Mouse (Mus musculus): ENCODE results near the gene Bri3bp. TPM values are rescaled to one million over a fixed set of nuclear protein-coding genes. Genes with fewer than 3 reads are reported as not detected.
A peak's percentile ranks its signal among the peaks of the same experiment; 100 is the strongest.
"Not testable (repeated sequence)": the region's sequence is repeated elsewhere in the genome, so short reads cannot be mapped to it uniquely, and the experiment has no call there.

The Bri3bp gene
- polyA plus RNA-seq, 1 experiment from 2014 or later: 35.7 TPM

GRCm38 (mm10) chr5:125407020-125407830 lies 34.1 kb upstream of the Bri3bp start:
- H3K9ac ChIP-seq (ENCODE audit: low read depth, low read length): 0 out of 2 replicates have a peak overlapping the region, but pooled peaks have one; percentile 56
- H3K27me3 ChIP-seq (replicated peaks; ENCODE audit: control insufficient read depth, insufficient read depth, low read length): no peaks in the 10 kb centered on the region
- no peaks in the 10 kb centered on the region for H3K4me1 ChIP-seq (replicated peaks; ENCODE audit: control insufficient read depth, insufficient read depth, low read length)
- 54% methylated on average over 13 of the region's 13 CpGs for WGBS
- H3K4me3 ChIP-seq (ENCODE audit: low read depth, low read length): peak overlapping the region; percentile 59
- peak overlapping the region; percentile 83 for H3K4me2 ChIP-seq (replicated peaks; ENCODE audit: low read depth)
- H3K36me3 ChIP-seq (ENCODE audit: control insufficient read depth, insufficient read depth): no peaks in the 10 kb centered on the region
- no peak for ATAC-seq
- peak overlapping the region; percentile 83; the same call in 1 of the 2 replicates for H3K27ac ChIP-seq (ENCODE audit: low read depth, low read length)
- no peaks in the 10 kb centered on the region for H3K9me3 ChIP-seq (ENCODE audit: control insufficient read depth)
- TF ChIP-seq CTCF (IDR thresholded peaks at IDR 0.05; ENCODE audit: low read depth): no peak

GRCm38 (mm10) chr5:125407910-125408575 lies 33.3 kb upstream of the Bri3bp start:
- no peak overlapping the region for H3K27ac ChIP-seq (ENCODE audit: low read depth, low read length)
- no peaks in the 10 kb centered on the region for H3K4me1 ChIP-seq (replicated peaks; ENCODE audit: control insufficient read depth, insufficient read depth, low read length)
- H3K4me2 ChIP-seq (replicated peaks; ENCODE audit: low read depth): no peak overlapping the region; the same call in 1 of the 2 replicates
- H3K36me3 ChIP-seq (ENCODE audit: control insufficient read depth, insufficient read depth): no peaks in the 10 kb centered on the region
- no peak overlapping the region for H3K9ac ChIP-seq (ENCODE audit: low read depth, low read length)
- ATAC-seq: no peak
- 67% methylated on average over 14 of the region's 14 CpGs for WGBS
- TF ChIP-seq CTCF (IDR thresholded peaks at IDR 0.05; ENCODE audit: low read depth): no peak
- H3K9me3 ChIP-seq (ENCODE audit: control insufficient read depth): no peaks in the 10 kb centered on the region
- no peak overlapping the region for H3K4me3 ChIP-seq (ENCODE audit: low read depth, low read length)
- H3K27me3 ChIP-seq (replicated peaks; ENCODE audit: control insufficient read depth, insufficient read depth, low read length): no peaks in the 10 kb centered on the region

GRCm38 (mm10) chr5:125408842-125409241 lies 32.5 kb upstream of the Bri3bp start:
- Histone ChIP-seq H3K9me3 (ENCODE audit: control insufficient read depth) (no peaks in the 10 kb centered on the region), H3K27me3 (replicated peaks; ENCODE audit: control insufficient read depth, insufficient read depth, low read length) (no peaks in the 10 kb centered on the region), H3K36me3 (ENCODE audit: control insufficient read depth, insufficient read depth) (0 out of 2 replicates have a peak, but pooled peaks cover 7% of the 10 kb centered on the region), H3K4me3 (ENCODE audit: low read depth, low read length) (peak overlapping the region; percentile 26), H3K27ac (ENCODE audit: low read depth, low read length) (no peak overlapping the region), H3K4me2 (replicated peaks; ENCODE audit: low read depth) (peak overlapping the region; percentile 55), H3K4me1 (replicated peaks; ENCODE audit: control insufficient read depth, insufficient read depth, low read length) (no peaks in the 10 kb centered on the region), H3K9ac (ENCODE audit: low read depth, low read length) (no peak overlapping the region)
- peak; percentile 34 for ATAC-seq
- 3% methylated on average over 13 of the region's 13 CpGs for WGBS
- TF ChIP-seq CTCF (IDR thresholded peaks at IDR 0.05; ENCODE audit: low read depth): no peak

GRCm38 (mm10) chr5:125409348-125410090 lies 31.8 kb upstream of the Bri3bp start:
- Histone ChIP-seq H3K27ac (ENCODE audit: low read depth, low read length) (no peak overlapping the region), H3K9ac (ENCODE audit: low read depth, low read length) (no peak overlapping the region), H3K36me3 (ENCODE audit: control insufficient read depth, insufficient read depth) (peaks cover 12% of the 10 kb centered on the region; the same call in 1 of the 2 replicates), H3K27me3 (replicated peaks; ENCODE audit: control insufficient read depth, insufficient read depth, low read length) (no peaks in the 10 kb centered on the region), H3K9me3 (ENCODE audit: control insufficient read depth) (no peaks in the 10 kb centered on the region), H3K4me2 (replicated peaks; ENCODE audit: low read depth) (peak overlapping the region; percentile 55), H3K4me1 (replicated peaks; ENCODE audit: control insufficient read depth, insufficient read depth, low read length) (no peaks in the 10 kb centered on the region), H3K4me3 (ENCODE audit: low read depth, low read length) (peak overlapping the region; percentile 26)
- no peak for TF ChIP-seq CTCF (IDR thresholded peaks at IDR 0.05; ENCODE audit: low read depth)
- ATAC-seq: 0 out of 2 replicates have a peak, but pooled peaks have one; percentile 24
- 9% methylated on average over 20 of the region's 20 CpGs for WGBS

GRCm38 (mm10) chr5:125411972-125412530 lies 29.3 kb upstream of the Bri3bp start:
- 65% methylated on average over 5 of the region's 5 CpGs for WGBS
- ATAC-seq: no peak
- H3K4me1 ChIP-seq (replicated peaks; ENCODE audit: control insufficient read depth, insufficient read depth, low read length): no peaks in the 10 kb centered on the region
- no peaks in the 10 kb centered on the region for H3K9me3 ChIP-seq (ENCODE audit: control insufficient read depth)
- H3K4me2 ChIP-seq (replicated peaks; ENCODE audit: low read depth): no peak overlapping the region
- TF ChIP-seq CTCF (IDR thresholded peaks at IDR 0.05; ENCODE audit: low read depth): peak; percentile 79
- no peak overlapping the region for H3K27ac ChIP-seq (ENCODE audit: low read depth, low read length)
- H3K36me3 ChIP-seq (ENCODE audit: control insufficient read depth, insufficient read depth): peaks cover 37% of the 10 kb centered on the region
- no peak overlapping the region for H3K9ac ChIP-seq (ENCODE audit: low read depth, low read length)
- H3K4me3 ChIP-seq (ENCODE audit: low read depth, low read length): no peak overlapping the region
- H3K27me3 ChIP-seq (replicated peaks; ENCODE audit: control insufficient read depth, insufficient read depth, low read length): no peaks in the 10 kb centered on the region

- H3K9ac ChIP-seq (ENCODE audit: low read depth, low read length); H3K4me3 ChIP-seq (ENCODE audit: low read depth, low read length); H3K27ac ChIP-seq (ENCODE audit: low read depth, low read length); H3K9me3 ChIP-seq (ENCODE audit: control insufficient read depth); H3K27me3 ChIP-seq (replicated peaks; ENCODE audit: control insufficient read depth, insufficient read depth, low read length); H3K4me1 ChIP-seq (replicated peaks; ENCODE audit: control insufficient read depth, insufficient read depth, low read length); ATAC-seq; H3K4me2 ChIP-seq (replicated peaks; ENCODE audit: low read depth): not testable (repeated sequence)
- WGBS: 90% methylated on average over 8 of the region's 8 CpGs
- peaks cover 42% of the 10 kb centered on the region for H3K36me3 ChIP-seq (ENCODE audit: control insufficient read depth, insufficient read depth)
These were observed 28.8 kb upstream of the Bri3bp start for GRCm38 (mm10) chr5:125412536-125412935.
